Mouse (Mus musculus) R1 (cell line): ENCODE data around the gene Dchs1.

Experiments
- DNase-seq: peaks from one replicate; pipeline ENCODE4 v3.0.0-alpha.2; 2018; ENCODE audit warnings: low read depth, low spot score

Dchs1 gene

GRCm38 (mm10) chr7:105703184-105703583 lies 84.3 kb downstream of the Dchs1 start:
- no peak for DNase-seq
